Mouse (Mus musculus) heart, postnatal 0 days (tissue): ENCODE measurements around the gene Trove2.

Experiments
- CTCF ChIP-seq: IDR thresholded peaks from 2 replicates; pipeline ENCODE4 v1.5.1; 2016; ENCODE audit warnings: antibody characterized with exemption, control low read depth, low read depth
- EP300 ChIP-seq: IDR thresholded peaks from 2 replicates; pipeline ENCODE4 v1.6.1; 2016; ENCODE audit warnings: antibody characterized with exemption, low read depth

DNA sequence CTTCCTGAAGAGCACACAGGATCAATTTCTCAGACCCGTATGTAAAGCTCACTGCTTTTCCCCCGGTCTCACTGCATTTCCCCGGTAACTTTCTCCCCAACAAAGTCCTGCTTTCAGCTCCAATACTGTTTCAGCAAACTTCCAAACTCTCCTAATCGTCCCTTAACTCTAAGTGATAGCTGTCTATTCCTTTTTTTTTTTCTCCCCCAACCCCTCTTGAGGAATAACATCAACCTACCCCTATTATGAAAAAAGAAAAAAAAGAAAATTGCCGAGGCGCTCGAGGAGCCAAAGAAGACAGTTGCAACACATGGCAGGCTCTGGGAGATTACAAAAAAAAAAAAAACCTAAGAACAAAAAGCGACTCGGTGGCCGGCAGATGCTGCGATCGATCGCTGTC is 75.1 kb downstream of the Trove2 start:
- no peak for TF ChIP-seq CTCF
- no peak for TF ChIP-seq EP300
